ENCODE assay signal across 9 mouse cellular contexts in the genomic region with DNA sequence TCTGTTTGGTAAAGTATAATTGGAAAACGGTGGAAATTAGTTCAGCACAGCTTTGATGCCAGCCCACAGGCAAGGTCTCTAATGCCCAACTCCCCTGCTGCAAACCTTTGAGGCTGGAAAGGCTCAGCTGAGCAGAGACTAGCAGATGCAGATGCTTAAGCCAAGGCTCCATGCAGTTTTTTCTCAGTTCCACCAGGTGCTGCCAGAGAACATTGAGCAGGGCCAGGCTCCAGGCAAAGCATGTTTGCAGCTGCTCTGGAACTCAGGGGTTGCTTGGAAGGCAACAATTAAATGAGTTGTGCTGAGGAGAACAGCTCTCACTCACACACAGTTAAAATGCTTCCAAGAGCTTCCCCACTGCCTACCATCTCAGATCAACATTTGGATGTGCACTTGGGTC.
DNase-seq lines count a peak whose midpoint lies in the region; ATAC-seq and TF ChIP-seq lines count a peak whose summit lies in the region.
"Had no signal": no experiment of that assay in that cellular context is flagged by ENCODE, and none has a peak within 500 bp of the region (broad histone marks: within the 10 kb centered on the region; RNA-seq: fewer than 3 reads in every experiment).

No protein-coding gene starts in this region.

- TF ChIP-seq CTCF in E14TG2a.4 (conservative IDR thresholded peaks at IDR 0.05; ENCODE audit: low read length), result peak; percentile 20; the same call in 1 of the 2 replicates
- TF ChIP-seq CTCF in cortical plate, adult 2 months (IDR thresholded peaks at IDR 0.05; ENCODE audit: extremely low read depth, insufficient read depth, low read length), result peak; percentile 71

- H3K27ac ChIP-seq in heart, embryonic 10.5 days, result no peak overlapping the region
- H3K27ac ChIP-seq in cortical plate, adult 2 months (ENCODE audit: insufficient read depth, low read length), result no peak overlapping the region
- peak overlapping the region; percentile 44 for H3K27ac ChIP-seq in hindbrain, embryonic 16.5 days (ENCODE audit: low read depth, low read length)

- H3K4me2 ChIP-seq in hindbrain, embryonic 16.5 days (ENCODE audit: low read length), result no peak overlapping the region

- H3K9me3 ChIP-seq in heart, embryonic 10.5 days, result no peaks in the 10 kb centered on the region
- H3K9me3 ChIP-seq in E14TG2a.4 (ENCODE audit: low read length), result peaks cover 9% of the 10 kb centered on the region; the same call in 1 of the 2 replicates
- no peaks in the 10 kb centered on the region for H3K9me3 ChIP-seq in hindbrain, embryonic 16.5 days (ENCODE audit: control insufficient read depth, low read length)

- no peaks in the 10 kb centered on the region for H3K36me3 ChIP-seq in heart, embryonic 10.5 days
- H3K36me3 ChIP-seq in E14TG2a.4 (ENCODE audit: insufficient read depth, low read length), result no peaks in the 10 kb centered on the region
- no peaks in the 10 kb centered on the region for H3K36me3 ChIP-seq in hindbrain, embryonic 16.5 days (ENCODE audit: control insufficient read depth, insufficient read depth, low read length)
- H3K36me3 ChIP-seq: G1E had no signal

- H3K9ac ChIP-seq in hindbrain, embryonic 16.5 days (ENCODE audit: low read depth, low read length), result no peak overlapping the region

- peak; percentile 50; the same call in 1 of the 2 replicates for ATAC-seq in hindbrain, embryonic 16.5 days

- no peak for TF ChIP-seq POLR2A in cortical plate, adult 2 months (IDR thresholded peaks at IDR 0.05; ENCODE audit: extremely low read depth, insufficient read depth, low read length)

- 58% methylated on average over 1 of the region's 1 CpGs for WGBS in heart, embryonic 10.5 days
- WGBS in hindbrain, embryonic 16.5 days, result 33% methylated on average over 1 of the region's 1 CpGs

- H3K27me3 ChIP-seq in heart, embryonic 10.5 days (ENCODE audit: insufficient read depth, poor library complexity, severe bottlenecking), result no peaks in the 10 kb centered on the region
- H3K27me3 ChIP-seq in E14TG2a.4 (ENCODE audit: insufficient read depth, low read length), result no peaks in the 10 kb centered on the region
- H3K27me3 ChIP-seq in hindbrain, embryonic 16.5 days (replicated peaks; ENCODE audit: control insufficient read depth, insufficient read depth, low read length), result no peaks in the 10 kb centered on the region

- peaks cover 15% of the 10 kb centered on the region for H3K4me1 ChIP-seq in heart, embryonic 10.5 days
- no peaks in the 10 kb centered on the region for H3K4me1 ChIP-seq in E14TG2a.4 (replicated peaks; ENCODE audit: low read depth, low read length)
- peaks cover 9% of the 10 kb centered on the region for H3K4me1 ChIP-seq in cortical plate, adult 2 months (ENCODE audit: control insufficient read depth, insufficient read depth, low read length)
- H3K4me1 ChIP-seq in hindbrain, embryonic 16.5 days (ENCODE audit: control insufficient read depth, insufficient read depth, low read depth, low read length), result peaks cover 6% of the 10 kb centered on the region

- peak; percentile 58 to 72 for DNase-seq in heart, adult 18-20 months
- DNase-seq in heart, embryonic 10.5 days (ENCODE audit: low spot score), result no peak
- DNase-seq in lung, postnatal 36 days, result peak; percentile 15
- no peak for DNase-seq in adipocyte (ENCODE audit: low spot score)
- no peak for DNase-seq in thymus, postnatal 10 days (ENCODE audit: low spot score in 2 of 2)

- no peak overlapping the region for H3K4me3 ChIP-seq in heart, embryonic 10.5 days
- no peak overlapping the region for H3K4me3 ChIP-seq in E14TG2a.4 (replicated peaks; ENCODE audit: low read length)
- H3K4me3 ChIP-seq in cortical plate, adult 2 months (ENCODE audit: insufficient read depth, low read length), result no peak overlapping the region
- no peak overlapping the region for H3K4me3 ChIP-seq in hindbrain, embryonic 16.5 days (ENCODE audit: low read length)

Comparison
In these comparisons a context has a peak if more than half of its experiments do, and no peak if none do; other contexts are left out.
1. DNase-seq: peak in heart, adult 18-20 months (2 of 2) and lung, postnatal 36 days (single experiment); none in heart, embryonic 10.5 days (single experiment), adipocyte (single experiment) and thymus, postnatal 10 days (0 of 2).